Mouse (Mus musculus): ENCODE measurements around the gene Amt. TPM values are rescaled to one million over a fixed set of nuclear protein-coding genes. Genes with fewer than 3 reads are reported as not detected.
A peak's percentile ranks its signal among the peaks of the same experiment; 100 is the strongest.

The Amt gene
- polyA plus RNA-seq, 1 experiment: not detected

DNA sequence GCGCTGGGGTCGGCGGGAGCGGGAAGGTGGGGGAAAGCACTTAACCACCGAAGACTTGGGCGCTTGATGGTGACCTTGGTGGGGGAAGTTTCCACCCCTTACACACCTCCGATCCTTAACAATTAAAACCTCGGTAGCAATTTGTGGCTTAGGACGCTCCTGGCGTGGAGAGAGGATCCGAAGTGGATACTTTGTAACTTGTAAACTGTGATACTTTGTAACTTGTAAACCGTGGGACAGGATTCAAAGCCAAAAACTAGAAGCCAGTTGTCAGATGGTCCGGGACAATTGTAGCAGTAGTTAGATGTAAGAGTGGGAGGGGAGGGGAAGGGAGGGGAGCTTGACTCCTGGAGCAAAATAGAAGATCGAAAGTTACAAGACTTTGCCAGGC lies 51.6 kb downstream of the Amt start:
- Histone ChIP-seq H3K27ac (ENCODE audit: insufficient read depth, low read depth, low read length) (no peak overlapping the region), H3K4me1 (ENCODE audit: control insufficient read depth, insufficient read depth, low read length) (peaks cover 6% of the 10 kb centered on the region), H3K4me3 (ENCODE audit: insufficient read depth, low read depth, low read length) (peak overlapping the region; percentile 99)
- TF ChIP-seq CTCF (IDR thresholded peaks at IDR 0.05; ENCODE audit: insufficient read depth, low read depth, low read length) (no peak), POLR2A (IDR thresholded peaks at IDR 0.05; ENCODE audit: insufficient read depth, low read depth, low read length) (no peak)
- 3% methylated on average over 14 of the region's 14 CpGs for WGBS

DNA sequence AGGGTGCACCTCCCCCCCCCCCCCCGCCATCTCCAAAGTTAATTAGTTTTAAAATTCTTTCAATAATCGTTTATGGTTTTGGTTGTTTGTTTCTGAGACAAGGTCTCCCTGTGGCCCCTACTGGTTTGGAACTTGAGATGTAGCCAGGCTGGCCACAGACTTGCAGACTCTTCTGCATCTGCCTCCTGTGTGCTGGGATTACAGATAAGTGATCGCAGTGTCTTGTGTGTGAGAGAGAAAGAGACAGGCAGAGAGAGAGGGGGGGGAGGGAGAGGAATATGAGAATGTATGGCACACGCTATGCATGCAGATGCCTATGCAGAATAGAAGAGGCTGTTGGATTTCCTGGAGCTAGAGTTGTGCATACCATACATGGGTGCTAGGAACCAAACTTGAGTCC lies 53.1 kb downstream of the Amt start:
- no peak for TF ChIP-seq CTCF (IDR thresholded peaks at IDR 0.05; ENCODE audit: insufficient read depth, low read depth, low read length)
- Histone ChIP-seq H3K27ac (ENCODE audit: insufficient read depth, low read depth, low read length) (no peak overlapping the region), H3K4me1 (ENCODE audit: control insufficient read depth, insufficient read depth, low read length) (peaks cover 6% of the 10 kb centered on the region), H3K4me3 (ENCODE audit: insufficient read depth, low read depth, low read length) (no peak overlapping the region)
- WGBS: 90% methylated on average over 4 of the region's 4 CpGs

Other genes starting within 250 kb of the Amt start
- not detected in 2 replicates for gene Gmppb, start 247.6 kb upstream of the Amt start, polyA plus RNA-seq (2012; ENCODE audit: insufficient read depth, insufficient read length, low replicate concordance, missing spikeins)
- gene Amigo3, start 243.7 kb upstream of the Amt start, polyA plus RNA-seq (2012; ENCODE audit: insufficient read depth, insufficient read length, low replicate concordance, missing spikeins): not detected in 2 replicates
- not detected in 2 replicates for gene Mst1, start 216.4 kb upstream of the Amt start, polyA plus RNA-seq (2012; ENCODE audit: insufficient read depth, insufficient read length, low replicate concordance, missing spikeins)
- gene Rnf123, start 213.5 kb upstream of the Amt start, polyA plus RNA-seq (2012; ENCODE audit: insufficient read depth, insufficient read length, low replicate concordance, missing spikeins): not detected in 2 replicates
- not detected in 2 replicates for gene Apeh, start 202.2 kb upstream of the Amt start, polyA plus RNA-seq (2012; ENCODE audit: insufficient read depth, insufficient read length, low replicate concordance, missing spikeins)
- not detected in 2 replicates for gene Bsn, start 106.5 kb upstream of the Amt start, polyA plus RNA-seq (2012; ENCODE audit: insufficient read depth, insufficient read length, low replicate concordance, missing spikeins)
- gene Dag1, start 32.9 kb upstream of the Amt start, polyA plus RNA-seq (2012; ENCODE audit: insufficient read depth, insufficient read length, low replicate concordance, missing spikeins): not detected in 2 replicates
- not detected in 2 replicates for gene Nicn1, start 6.4 kb upstream of the Amt start, polyA plus RNA-seq (2012; ENCODE audit: insufficient read depth, insufficient read length, low replicate concordance, missing spikeins)
- 187 and 421 TPM in 2 replicates for gene Rhoa, start 9.3 kb downstream of the Amt start, polyA plus RNA-seq (2012; ENCODE audit: insufficient read depth, insufficient read length, low replicate concordance, missing spikeins)
- gene Tcta, start 9.3 kb downstream of the Amt start, polyA plus RNA-seq (2012; ENCODE audit: insufficient read depth, insufficient read length, low replicate concordance, missing spikeins): not detected in 2 replicates
- gene Gpx1, start 42.0 kb downstream of the Amt start, polyA plus RNA-seq (2012; ENCODE audit: insufficient read depth, insufficient read length, low replicate concordance, missing spikeins): not detected in 2 replicates
- gene Usp4, start 51.0 kb downstream of the Amt start, polyA plus RNA-seq (2012; ENCODE audit: insufficient read depth, insufficient read length, low replicate concordance, missing spikeins): not detected in 2 replicates
- not detected in 2 replicates for gene 1700102P08Rik, start 96.0 kb downstream of the Amt start, polyA plus RNA-seq (2012; ENCODE audit: insufficient read depth, insufficient read length, low replicate concordance, missing spikeins)
- gene Ccdc36, start 131.6 kb downstream of the Amt start, polyA plus RNA-seq (2012; ENCODE audit: insufficient read depth, insufficient read length, low replicate concordance, missing spikeins): not detected in 2 replicates
- not detected in 2 replicates for gene BC048562, start 139.6 kb downstream of the Amt start, polyA plus RNA-seq (2012; ENCODE audit: insufficient read depth, insufficient read length, low replicate concordance, missing spikeins)
- gene Ccdc71, start 163.7 kb downstream of the Amt start, polyA plus RNA-seq (2012; ENCODE audit: insufficient read depth, insufficient read length, low replicate concordance, missing spikeins): not detected in 2 replicates
- gene Klhdc8b, start 164.7 kb downstream of the Amt start, polyA plus RNA-seq (2012; ENCODE audit: insufficient read depth, insufficient read length, low replicate concordance, missing spikeins): not detected in 2 replicates
- gene Lamb2, start 182.9 kb downstream of the Amt start, polyA plus RNA-seq (2012; ENCODE audit: insufficient read depth, insufficient read length, low replicate concordance, missing spikeins): not detected in 2 replicates
- 102 and 511 TPM in 2 replicates for gene Usp19, start 193.7 kb downstream of the Amt start, polyA plus RNA-seq (2012; ENCODE audit: insufficient read depth, insufficient read length, low replicate concordance, missing spikeins)
- not detected in 2 replicates for gene Qars, start 210.9 kb downstream of the Amt start, polyA plus RNA-seq (2012; ENCODE audit: insufficient read depth, insufficient read length, low replicate concordance, missing spikeins)
- not detected in 2 replicates for gene Qrich1, start 220.0 kb downstream of the Amt start, polyA plus RNA-seq (2012; ENCODE audit: insufficient read depth, insufficient read length, low replicate concordance, missing spikeins)